Mouse (Mus musculus): ENCODE measurements around the gene Luc7l2.

DNA sequence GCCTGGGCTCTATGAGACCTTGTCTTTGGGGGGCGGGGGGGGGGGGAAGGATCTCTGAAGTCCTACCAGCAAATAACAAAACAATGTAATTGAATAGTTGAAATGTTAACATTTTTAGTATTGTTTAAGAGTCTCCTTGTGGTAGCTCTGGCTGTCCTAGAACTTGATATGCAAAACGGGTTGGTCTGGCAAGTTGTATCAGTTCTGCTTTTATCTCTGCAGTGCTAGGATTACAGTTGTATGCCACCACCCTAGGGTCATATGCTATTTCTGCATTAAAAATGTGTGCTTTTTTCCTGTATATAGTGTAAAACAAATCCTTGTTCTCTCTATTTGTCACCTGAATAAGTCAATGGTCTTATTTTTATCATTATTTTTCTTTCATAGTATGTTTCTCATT is 25.0 kb downstream of the Luc7l2 start:
- TF ChIP-seq BHLHE40 (IDR thresholded peaks at IDR 0.05; ENCODE audit: low read depth, low read length) (no peak), CTCF (conservative IDR thresholded peaks at IDR 0.05 in 1 of 2, IDR thresholded peaks at IDR 0.05 in 1 of 2; ENCODE audit: low read depth in 2 of 2, low read length in 2 of 2) (no peak), POLR2A (IDR thresholded peaks at IDR 0.05; ENCODE audit: low read depth, low read length) (no peak), MEF2A (IDR thresholded peaks at IDR 0.05; ENCODE audit: borderline replicate concordance, low read depth, low read length) (no peak; the same call in 1 of the 2 replicates), NRF1 (IDR thresholded peaks at IDR 0.05; ENCODE audit: low read depth, low read length) (no peak), JUN (IDR thresholded peaks at IDR 0.05; ENCODE audit: insufficient read depth, low read depth, low read length) (no peak), ZC3H11A (IDR thresholded peaks at IDR 0.05; ENCODE audit: low read depth, low read length) (no peak), ELF1 (IDR thresholded peaks at IDR 0.05; ENCODE audit: low read depth, low read length) (no peak), USF2 (conservative IDR thresholded peaks at IDR 0.05; ENCODE audit: low read depth, low read length) (no peak), ZNF384 (IDR thresholded peaks at IDR 0.05; ENCODE audit: low read depth, low read length) (no peak), IRF4 (IDR thresholded peaks at IDR 0.05; ENCODE audit: low read depth, low read length) (peak; percentile 84), ZKSCAN1 (IDR thresholded peaks at IDR 0.05; ENCODE audit: borderline replicate concordance, low read depth, low read length) (no peak), JUND (conservative IDR thresholded peaks at IDR 0.05; ENCODE audit: low read depth, low read length) (no peak)

Data from CH12.LX (cell line).